In genomic region chr5:88764430-88764986, GRCm38 (mm10) we compare ENCODE assay signal across 8 mouse cellular contexts. TPM values are rescaled to one million over a fixed set of nuclear protein-coding genes. Genes with fewer than 3 reads are reported as not detected.
A peak's percentile ranks its signal among the peaks of the same experiment; 100 is the strongest.
DNase-seq lines count a peak whose midpoint lies in the region; ATAC-seq and TF ChIP-seq lines count a peak whose summit lies in the region.

No protein-coding gene starts in this region.

- no peaks in the 10 kb centered on the region; the same call in 1 of the 2 replicates for H3K4me1 ChIP-seq in cerebellum, adult 2 months (ENCODE audit: control insufficient read depth, insufficient read depth, low read length)
- H3K4me1 ChIP-seq in thymus, adult 2 months (replicated peaks; ENCODE audit: control insufficient read depth, insufficient read depth, low read length): peaks cover 5% of the 10 kb centered on the region
- H3K4me1 ChIP-seq in intestine, postnatal 0 days (replicated peaks; ENCODE audit: control insufficient read depth, insufficient read depth, low read length): no peaks in the 10 kb centered on the region
- peaks cover 13% of the 10 kb centered on the region; the same call in 1 of the 2 replicates for H3K4me1 ChIP-seq in neural tube, embryonic 14.5 days (ENCODE audit: control insufficient read depth, insufficient read depth, low read length)

- peak overlapping the region; percentile 95 for H3K4me2 ChIP-seq in intestine, postnatal 0 days (replicated peaks; ENCODE audit: low read depth)
- peak overlapping the region; percentile 49 for H3K4me2 ChIP-seq in neural tube, embryonic 14.5 days (ENCODE audit: low read depth, low read length)

- DNase-seq in cerebellum, adult 2 months: no peak
- no peak for DNase-seq in cerebellum, postnatal 14 days
- DNase-seq in thymus, adult 2 months: no peak
- DNase-seq in thymus, postnatal 36 days: no peak
- DNase-seq in frontal cortex, postnatal 36 days (ENCODE audit: low spot score in 2 of 2): no peak
- DNase-seq in adrenal gland, postnatal 25 days: no peak

- no peak overlapping the region for H3K27ac ChIP-seq in cerebellum, adult 2 months (ENCODE audit: insufficient read depth, low read length)
- H3K27ac ChIP-seq in thymus, adult 2 months (ENCODE audit: control insufficient read depth, insufficient read depth, low read length): no peak overlapping the region
- peak overlapping the region; percentile 10; the same call in 1 of the 2 replicates for H3K27ac ChIP-seq in intestine, postnatal 0 days (ENCODE audit: low read depth, low read length)
- H3K27ac ChIP-seq in neural tube, embryonic 14.5 days (ENCODE audit: low read depth, low read length): peak overlapping the region; percentile 89

- H3K36me3 ChIP-seq in thymus, adult 2 months (ENCODE audit: control insufficient read depth, insufficient read depth, low read length): peaks cover 5% of the 10 kb centered on the region
- no peaks in the 10 kb centered on the region for H3K36me3 ChIP-seq in intestine, postnatal 0 days (ENCODE audit: control insufficient read depth, insufficient read depth)
- H3K36me3 ChIP-seq in neural tube, embryonic 14.5 days (ENCODE audit: control insufficient read depth, insufficient read depth, low read length): no peaks in the 10 kb centered on the region

- TF ChIP-seq POLR2A in cerebellum, adult 2 months (IDR thresholded peaks at IDR 0.05; ENCODE audit: borderline replicate concordance, insufficient read depth, low read length): peak; percentile 21; the same call in 1 of the 2 replicates
- TF ChIP-seq POLR2A in thymus, adult 2 months (IDR thresholded peaks at IDR 0.05; ENCODE audit: control insufficient read depth, extremely low read depth, insufficient read depth, low read length, poor library complexity): no peak

- peak overlapping the region; percentile 79 for H3K4me3 ChIP-seq in cerebellum, adult 2 months (replicated peaks; ENCODE audit: insufficient read depth, low read depth, low read length)
- H3K4me3 ChIP-seq in thymus, adult 2 months (ENCODE audit: control insufficient read depth, insufficient read depth, low read length): peak overlapping the region; percentile 92
- H3K4me3 ChIP-seq in intestine, postnatal 0 days (ENCODE audit: low read depth, low read length): peak overlapping the region; percentile 82
- peak overlapping the region; percentile 70 for H3K4me3 ChIP-seq in neural tube, embryonic 14.5 days (ENCODE audit: low read depth, low read length)

- ATAC-seq in intestine, postnatal 0 days: peak; percentile 37
- ATAC-seq in neural tube, embryonic 14.5 days (ENCODE audit: low read depth): peak; percentile 67

- no peaks in the 10 kb centered on the region for H3K9me3 ChIP-seq in intestine, postnatal 0 days (ENCODE audit: control insufficient read depth)
- H3K9me3 ChIP-seq in neural tube, embryonic 14.5 days (ENCODE audit: control insufficient read depth, low read length): no peaks in the 10 kb centered on the region

- no peaks in the 10 kb centered on the region for H3K27me3 ChIP-seq in cerebellum, adult 2 months (ENCODE audit: control insufficient read depth, insufficient read depth, low read length)
- no peaks in the 10 kb centered on the region for H3K27me3 ChIP-seq in thymus, adult 2 months (ENCODE audit: control insufficient read depth, insufficient read depth, low read length)
- H3K27me3 ChIP-seq in intestine, postnatal 0 days (replicated peaks; ENCODE audit: control insufficient read depth, insufficient read depth, low read length): no peaks in the 10 kb centered on the region
- no peaks in the 10 kb centered on the region for H3K27me3 ChIP-seq in neural tube, embryonic 14.5 days (ENCODE audit: control insufficient read depth, insufficient read depth, low read length)

- no peak for TF ChIP-seq CTCF in cerebellum, adult 2 months (IDR thresholded peaks at IDR 0.05; ENCODE audit: borderline replicate concordance, insufficient read depth, low read depth, low read length)
- TF ChIP-seq CTCF in thymus, adult 2 months (IDR thresholded peaks at IDR 0.05; ENCODE audit: borderline replicate concordance, control insufficient read depth, extremely low read depth, insufficient read depth, low read length, poor library complexity): no peak
- no peak for TF ChIP-seq CTCF in intestine, postnatal 0 days (IDR thresholded peaks at IDR 0.05; ENCODE audit: low read depth)

- H3K9ac ChIP-seq in intestine, postnatal 0 days (ENCODE audit: low read depth, low read length): 0 out of 2 replicates have a peak overlapping the region, but pooled peaks have one; percentile 5
- H3K9ac ChIP-seq in neural tube, embryonic 14.5 days (replicated peaks; ENCODE audit: low read depth, low read length): peak overlapping the region; percentile 76

- under 1% methylated on average over 23 of the region's 23 CpGs for WGBS in cerebellum, adult 2 months
- 1% methylated on average over 20 of the region's 23 CpGs for WGBS in thymus, adult 2 months
- under 1% methylated on average over 22 of the region's 23 CpGs for WGBS in intestine, postnatal 0 days
- WGBS in neural tube, embryonic 14.5 days: under 1% methylated on average over 23 of the region's 23 CpGs

RNA-seq across cellular contexts. Expression of gene Dck, which starts 0.3 kb away (rescaled TPM):
- polyA plus RNA-seq in cerebellum, adult 2 months (2012; rRNA removed): 16.6 and 17.3 TPM in 2 replicates
- polyA plus RNA-seq in thymus, adult 2 months (2012; rRNA removed): 58.2 and 75.9 TPM in 2 replicates
- polyA plus RNA-seq in intestine, postnatal 0 days (2015; fragmentation: Nextera tagmentation; extraction: Ambion mirVana): 10.7 and 11.1 TPM in 2 replicates
- 44.0 and 53.6 TPM in 2 replicates for polyA plus RNA-seq in neural tube, embryonic 14.5 days (2014; fragmentation: Nextera tagmentation; extraction: Ambion mirVana)
- total RNA-seq in adrenal gland, postnatal 25 days (2021): 4.6 and 6.7 TPM in 2 replicates

RNA-seq across cellular contexts. Expression of gene Mob1b, which starts 43.9 kb away (rescaled TPM):
- 11.9 and 12.7 TPM in 2 replicates for polyA plus RNA-seq in cerebellum, adult 2 months (2012; rRNA removed)
- 3.8 and 4.9 TPM in 2 replicates for polyA plus RNA-seq in thymus, adult 2 months (2012; rRNA removed)
- polyA plus RNA-seq in intestine, postnatal 0 days (2015; fragmentation: Nextera tagmentation; extraction: Ambion mirVana): 8.0 and 9.6 TPM in 2 replicates
- polyA plus RNA-seq in neural tube, embryonic 14.5 days (2014; fragmentation: Nextera tagmentation; extraction: Ambion mirVana): 14.9 and 15.2 TPM in 2 replicates
- total RNA-seq in adrenal gland, postnatal 25 days (2021): 39.0 and 43.1 TPM in 2 replicates

Comparison
In these comparisons a context has a peak if more than half of its experiments do, and no peak if none do; other contexts are left out.
1. H3K27ac ChIP-seq: peak in intestine, postnatal 0 days (single experiment) and neural tube, embryonic 14.5 days (single experiment); none in cerebellum, adult 2 months (single experiment) and thymus, adult 2 months (single experiment).
2. Peak in every context shown above with its lines, with median percentiles within 50 percentile points of each other: H3K4me3 ChIP-seq.